Mouse (Mus musculus) myocyte (in vitro differentiated cells): ENCODE results near the gene Atl1. TPM values are rescaled to one million over a fixed set of nuclear protein-coding genes. Genes with fewer than 3 reads are reported as not detected.

Source experiments
- H3K27me3 ChIP-seq: one replicate; pipeline ENCODE4 v1.6.1; 2011; ENCODE audit not compliant: control insufficient read depth, insufficient read depth, insufficient read length
- H3K36me3 ChIP-seq: one replicate; pipeline ENCODE4 v1.6.1; 2011; ENCODE audit not compliant: control insufficient read depth, insufficient read depth
- H3K4me2 ChIP-seq: one replicate; pipeline ENCODE4 v1.6.1; 2011; ENCODE audit warnings: low read depth, control low read depth
- H3K4me3 ChIP-seq: one replicate; pipeline ENCODE4 v1.5.1; 2011; ENCODE audit warnings: mild to moderate bottlenecking, control low read depth, moderate library complexity
- H3K79me2 ChIP-seq: one replicate; pipeline ENCODE4 v1.6.1; 2011; ENCODE audit not compliant: control insufficient read depth, insufficient read depth
- H3ac ChIP-seq: one replicate; pipeline ENCODE4 v1.6.1; 2011; ENCODE audit not compliant: control insufficient read depth, insufficient read length
- CEBPB ChIP-seq: IDR thresholded peaks from 2 replicates; pipeline ENCODE4 v1.6.1; 2011; ENCODE audit warnings: mild to moderate bottlenecking, moderate library complexity; ENCODE audit not compliant: poor library complexity, insufficient read depth, severe bottlenecking
- E2F4 ChIP-seq: IDR thresholded peaks from one replicate; pipeline ENCODE4 v1.6.1; 2011; ENCODE audit warnings: mild to moderate bottlenecking, control low read depth, moderate library complexity; ENCODE audit not compliant: insufficient read depth
- MAX ChIP-seq: IDR thresholded peaks from one replicate; pipeline ENCODE4 v1.6.1; 2011; ENCODE audit warnings: low read depth, mild to moderate bottlenecking, control low read depth
- MYOD1 ChIP-seq, 3 experiments: IDR thresholded peaks; one replicate each; pipeline ENCODE4 v1.6.1; 2011; ENCODE audit warnings: control low read depth in 2 of 3, low read depth in 2 of 3, mild to moderate bottlenecking in 2 of 3, moderate library complexity in 1 of 3; ENCODE audit not compliant: insufficient read length in 2 of 3, control insufficient read depth in 1 of 3
- MYOG ChIP-seq, 3 experiments: IDR thresholded peaks; one replicate each; pipeline ENCODE4 v1.6.1; 2011; ENCODE audit warnings: control low read depth in 2 of 3, low read depth in 2 of 3, mild to moderate bottlenecking in 2 of 3; ENCODE audit not compliant: insufficient read length in 2 of 3, control insufficient read depth in 1 of 3, insufficient read depth in 1 of 3
- POLR2A ChIP-seq: IDR thresholded peaks from one replicate; pipeline ENCODE4 v1.6.1; 2011; ENCODE audit warnings: low read depth, mild to moderate bottlenecking, control low read depth, moderate library complexity; ENCODE audit not compliant: insufficient read length
- POLR2AphosphoS2 ChIP-seq: IDR thresholded peaks from one replicate; pipeline ENCODE4 v1.6.1; 2011; ENCODE audit warnings: low read depth, control low read depth; ENCODE audit not compliant: insufficient read length
- REST ChIP-seq: IDR thresholded peaks from one replicate; pipeline ENCODE4 v1.6.1; 2011; ENCODE audit warnings: mild to moderate bottlenecking, control low read depth, moderate library complexity; ENCODE audit not compliant: insufficient read depth, insufficient read length
- SRF ChIP-seq: IDR thresholded peaks from one replicate; pipeline ENCODE4 v1.6.1; 2011; ENCODE audit warnings: low read depth; ENCODE audit not compliant: control insufficient read depth, insufficient read length
- TCF12 ChIP-seq: IDR thresholded peaks from one replicate; pipeline ENCODE4 v1.6.1; 2011; ENCODE audit warnings: mild to moderate bottlenecking, control low read depth; ENCODE audit not compliant: poor library complexity, insufficient read depth, severe bottlenecking
- TCF3 ChIP-seq: IDR thresholded peaks from one replicate; pipeline ENCODE4 v1.6.1; 2011; ENCODE audit warnings: low read depth, control low read depth; ENCODE audit not compliant: insufficient read length
- USF1 ChIP-seq: IDR thresholded peaks from one replicate; pipeline ENCODE4 v1.6.1; 2011; ENCODE audit warnings: low read depth, mild to moderate bottlenecking, control low read depth, moderate library complexity
- polyA plus RNA-seq: library from polyadenylated mRNA; unstranded; fragments of >200 nt; fragmentation: generic; extraction: Trizol; gene quantifications from one replicate; pipeline ENCODE4 v1.2.1, GENCODE M21; 2012; ENCODE audit warnings: missing spikeins

The Atl1 gene
- polyA plus RNA-seq, 1 experiment: 0.36 TPM

DNA sequence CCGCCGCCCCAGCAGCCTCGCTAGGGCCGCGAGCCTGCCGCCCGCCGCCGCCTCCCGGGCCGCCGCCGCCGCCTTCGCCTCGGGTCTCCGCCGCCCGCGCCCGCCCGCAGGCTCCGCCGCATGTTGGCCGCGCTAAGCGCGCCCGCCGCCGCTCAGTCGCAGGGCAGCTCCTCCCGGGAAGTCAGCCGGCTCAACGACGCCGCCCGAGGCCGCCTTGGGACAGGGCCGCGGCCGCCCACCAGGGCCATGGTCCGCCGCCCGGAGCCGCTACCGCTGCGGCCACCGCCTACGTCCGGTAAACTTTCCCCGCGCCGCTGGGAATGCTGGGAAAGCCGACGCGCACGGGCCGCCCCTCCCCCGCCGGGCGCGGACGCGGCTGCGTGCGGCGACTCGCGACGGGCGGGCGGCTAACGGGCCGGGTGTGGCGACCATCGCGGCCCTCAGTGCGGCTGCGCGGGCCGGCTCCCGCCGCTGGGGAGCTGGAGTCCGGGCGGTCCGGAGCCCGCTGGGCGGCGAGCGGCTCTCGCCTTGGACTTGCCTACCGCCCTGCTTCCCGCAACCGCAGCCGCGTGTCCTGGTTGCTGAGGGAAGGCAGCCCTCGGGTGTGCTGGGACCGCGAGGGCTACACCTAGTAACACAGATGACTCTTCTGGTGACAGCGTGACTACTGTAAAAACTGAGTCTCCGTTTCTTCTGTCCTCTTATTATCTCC lies 94.5 kb downstream of the Atl1 start, which contains the start of gene Sav1:
Gene Sav1, minus strand, starts transcription at position 217 of the 712 bp plus-strand sequence.
- peaks cover 46% of the 10 kb centered on the region for H3K79me2 ChIP-seq
- peak within 1 kb of the TSS; percentile 89 for H3K4me2 ChIP-seq
- no peaks in the 10 kb centered on the region for H3K27me3 ChIP-seq
- H3ac ChIP-seq: peak within 1 kb of the TSS; percentile 86
- peak within 1 kb of the TSS; percentile 67 for H3K4me3 ChIP-seq
- peaks cover 27% of the 10 kb centered on the region for H3K36me3 ChIP-seq
- TF ChIP-seq MYOD1 (IDR thresholded peaks at IDR 0.05; ENCODE audit: control insufficient read depth in 1 of 3, insufficient read length in 2 of 3, low read depth in 2 of 3): peak in 1 of 3 experiments; percentile 57
- peak in 1 of 3 experiments; percentile 57 for TF ChIP-seq MYOG (IDR thresholded peaks at IDR 0.05; ENCODE audit: control insufficient read depth in 1 of 3, insufficient read depth in 1 of 3, insufficient read length in 2 of 3, low read depth in 2 of 3)
- peak; percentile 83 for TF ChIP-seq POLR2A
- no peak for TF ChIP-seq CEBPB
- peak; percentile 91 for TF ChIP-seq POLR2AphosphoS2
- peak; percentile 10 for TF ChIP-seq E2F4

DNA sequence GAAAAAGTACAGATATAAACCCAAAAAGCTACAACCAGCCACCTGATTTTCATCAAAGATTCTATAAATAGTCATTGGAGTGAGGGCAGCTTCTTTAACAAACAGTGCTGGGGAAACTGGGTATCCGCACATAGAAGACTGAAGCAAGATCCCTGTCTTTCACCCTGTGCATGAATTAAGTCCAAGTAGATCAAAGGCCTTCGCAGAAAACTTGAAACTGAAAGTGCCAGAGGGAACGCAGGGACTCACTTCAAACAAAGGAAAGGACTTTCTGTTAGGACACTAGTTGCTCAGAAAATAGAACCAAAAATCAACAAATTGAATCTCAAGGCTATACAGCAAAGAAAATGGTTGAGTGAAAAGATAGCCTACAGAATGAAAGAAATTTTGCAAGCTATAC lies 103.0 kb downstream of the Atl1 start:
- Histone ChIP-seq H3K36me3 (no peaks in the 10 kb centered on the region), H3K4me3 (no peak overlapping the region), H3K79me2 (no peaks in the 10 kb centered on the region), H3K4me2 (no peak overlapping the region), H3K27me3 (no peaks in the 10 kb centered on the region), H3ac (no peak overlapping the region)
- no peak for TF ChIP-seq POLR2A
- TF ChIP-seq MYOD1 (IDR thresholded peaks at IDR 0.05; ENCODE audit: control insufficient read depth in 1 of 3, insufficient read length in 2 of 3, low read depth in 2 of 3): no peak
- no peak for TF ChIP-seq CEBPB
- no peak for TF ChIP-seq TCF3
- no peak for TF ChIP-seq E2F4
- TF ChIP-seq REST: no peak
- TF ChIP-seq USF1: no peak
- no peak for TF ChIP-seq SRF
- no peak for TF ChIP-seq POLR2AphosphoS2
- TF ChIP-seq TCF12: no peak
- TF ChIP-seq MAX: no peak

- H3ac ChIP-seq: no peak overlapping the region
- H3K4me3 ChIP-seq: no peak overlapping the region
- no peak for TF ChIP-seq POLR2A
- TF ChIP-seq CEBPB: no peak
- no peak for TF ChIP-seq SRF
- no peak for TF ChIP-seq MYOG (IDR thresholded peaks at IDR 0.05; ENCODE audit: control insufficient read depth in 1 of 3, insufficient read depth in 1 of 3, insufficient read length in 2 of 3, low read depth in 2 of 3)
- no peak for TF ChIP-seq TCF12
- peak in 1 of 3 experiments; percentile 34 for TF ChIP-seq MYOD1 (IDR thresholded peaks at IDR 0.05; ENCODE audit: control insufficient read depth in 1 of 3, insufficient read length in 2 of 3, low read depth in 2 of 3)
- TF ChIP-seq POLR2AphosphoS2: no peak
- no peaks in the 10 kb centered on the region for H3K79me2 ChIP-seq
- no peaks in the 10 kb centered on the region for H3K27me3 ChIP-seq
- H3K4me2 ChIP-seq: peak overlapping the region; percentile 80
- H3K36me3 ChIP-seq: no peaks in the 10 kb centered on the region
Observed at GRCm38 (mm10) chr12:69998186-69998983, 106.0 kb downstream of the Atl1 start.

DNA sequence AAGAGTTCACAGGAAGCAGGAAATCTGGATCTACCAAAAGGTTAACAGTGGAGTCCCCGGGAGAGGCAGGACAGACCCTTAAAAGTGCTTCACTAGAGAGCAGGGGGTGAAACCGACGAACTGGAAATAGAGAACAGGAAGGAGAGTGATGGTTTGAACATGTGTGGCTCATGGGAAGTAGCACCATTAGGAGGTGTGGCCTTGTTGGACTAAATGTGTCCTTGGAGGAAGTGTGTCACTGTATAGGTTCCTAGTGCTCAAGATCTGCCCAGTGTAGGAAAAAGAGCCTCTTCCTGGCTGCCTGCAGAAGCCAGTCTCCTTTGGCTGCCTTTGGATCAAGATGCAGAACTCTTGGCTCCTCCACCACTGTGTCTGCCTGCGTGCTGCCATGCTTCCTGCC lies 112.7 kb downstream of the Atl1 start:
- H3K4me2 ChIP-seq: no peak overlapping the region
- H3ac ChIP-seq: no peak overlapping the region
- no peak overlapping the region for H3K4me3 ChIP-seq
- H3K36me3 ChIP-seq: no peaks in the 10 kb centered on the region
- TF ChIP-seq CEBPB (no peak), MYOD1 (IDR thresholded peaks at IDR 0.05; ENCODE audit: control insufficient read depth in 1 of 3, insufficient read length in 2 of 3, low read depth in 2 of 3) (no peak), USF1 (no peak), TCF3 (no peak), SRF (no peak), POLR2A (no peak), MAX (no peak)
- H3K27me3 ChIP-seq: no peaks in the 10 kb centered on the region
- no peaks in the 10 kb centered on the region for H3K79me2 ChIP-seq

GRCm38 (mm10) chr12:70010356-70010755 lies 117.9 kb downstream of the Atl1 start:
- Histone ChIP-seq H3ac (no peak overlapping the region), H3K79me2 (no peaks in the 10 kb centered on the region), H3K36me3 (peaks cover 13% of the 10 kb centered on the region), H3K4me2 (no peak overlapping the region), H3K27me3 (no peaks in the 10 kb centered on the region), H3K4me3 (no peak overlapping the region)
- TF ChIP-seq TCF3 (no peak), MYOG (IDR thresholded peaks at IDR 0.05; ENCODE audit: control insufficient read depth in 1 of 3, insufficient read depth in 1 of 3, insufficient read length in 2 of 3, low read depth in 2 of 3) (no peak), TCF12 (no peak), POLR2A (no peak), POLR2AphosphoS2 (no peak), MAX (no peak), CEBPB (no peak), E2F4 (no peak), REST (no peak), USF1 (no peak), MYOD1 (IDR thresholded peaks at IDR 0.05; ENCODE audit: control insufficient read depth in 1 of 3, insufficient read length in 2 of 3, low read depth in 2 of 3) (no peak), SRF (no peak)
